Mouse (Mus musculus) CH12.LX (cell line): Measurements from ENCODE around the gene Mapkapk5. TPM values are rescaled to one million over a fixed set of nuclear protein-coding genes. Genes with fewer than 3 reads are reported as not detected.

Experiments used
- DNase-seq: peaks from one replicate; pipeline ENCODE4 v3.0.0-alpha.2; 2013; ENCODE audit errors: extremely low read depth
- H3K27ac ChIP-seq: 2 replicates; pipeline ENCODE4 v1.5.1; 2012; ENCODE audit warnings: low read depth, mild to moderate bottlenecking, control low read depth, moderate library complexity; ENCODE audit not compliant: insufficient read depth
- H3K27me3 ChIP-seq: replicated peaks from 2 replicates; pipeline ENCODE3; 2012; ENCODE audit warnings: inconsistent platforms
- H3K36me3 ChIP-seq, 2 experiments: replicated peaks in 1 of 2; 2 replicates each; pipeline versions ENCODE3 to v1.6.1; 2012; ENCODE audit warnings: inconsistent platforms in 1 of 2, low read length in 1 of 2, mild to moderate bottlenecking in 1 of 2, mixed read lengths in 1 of 2, moderate library complexity in 1 of 2; ENCODE audit not compliant: control insufficient read depth in 1 of 2, insufficient read depth in 1 of 2
- H3K4me1 ChIP-seq, 2 experiments: 2 replicates each; pipeline ENCODE4 v1.6.1; 2012; ENCODE audit warnings: inconsistent platforms in 1 of 2, moderate library complexity in 1 of 2; ENCODE audit not compliant: insufficient read depth in 2 of 2, control insufficient read depth in 1 of 2
- H3K4me2 ChIP-seq: 2 replicates; pipeline ENCODE4 v1.6.1; 2012; ENCODE audit warnings: low read depth, mild to moderate bottlenecking, control low read depth; ENCODE audit not compliant: poor library complexity, insufficient read depth, severe bottlenecking
- H3K4me3 ChIP-seq, 3 experiments: fragments of 150-350 bp in 1 of 3; sonication (generic) in 1 of 3; replicated peaks in 1 of 3; 2 replicates each; pipeline versions ENCODE3 to v1.5.1; 2011 to 2012; ENCODE audit warnings: low read depth in 2 of 3, low read length in 2 of 3, mild to moderate bottlenecking in 2 of 3, moderate library complexity in 2 of 3, control low read depth in 1 of 3, improper control_type of control experiment in 1 of 3, inconsistent platforms in 1 of 3, mixed read lengths in 1 of 3; ENCODE audit not compliant: poor library complexity in 1 of 3
- H3K79me2 ChIP-seq: replicated peaks from 2 replicates; pipeline ENCODE4 v1.6.1; 2012; ENCODE audit warnings: mild to moderate bottlenecking, moderate library complexity; ENCODE audit not compliant: control insufficient read depth, poor library complexity, insufficient read depth, severe bottlenecking; ENCODE audit errors: extremely low read depth
- H3K9ac ChIP-seq: 2 replicates; pipeline ENCODE4 v1.6.1; 2012; ENCODE audit warnings: low read depth, mild to moderate bottlenecking, control low read depth, moderate library complexity; ENCODE audit not compliant: insufficient read depth
- H3K9me3 ChIP-seq: replicated peaks from 2 replicates; pipeline ENCODE3; 2012; ENCODE audit warnings: low read length, inconsistent platforms, mixed read lengths
- BHLHE40 ChIP-seq: IDR thresholded peaks from 2 replicates; pipeline ENCODE4 v1.6.1; 2011; ENCODE audit warnings: mild to moderate bottlenecking, low read depth, low read length, improper control_type of control experiment
- CHD1 ChIP-seq: IDR thresholded peaks from 2 replicates; pipeline ENCODE4 v1.6.1; 2012; ENCODE audit warnings: low read depth, low read length, improper control_type of control experiment, inconsistent platforms
- CTCF ChIP-seq, 2 experiments: IDR thresholded peaks in 1 of 2; conservative IDR thresholded peaks in 1 of 2; 2 replicates each; pipeline ENCODE4 v1.5.1; 2011 to 2012; ENCODE audit warnings: low read depth in 2 of 2, low read length in 2 of 2, improper control_type of control experiment in 1 of 2, inconsistent platforms in 1 of 2, mild to moderate bottlenecking in 1 of 2, moderate library complexity in 1 of 2
- E2F4 ChIP-seq: IDR thresholded peaks from 2 replicates; pipeline ENCODE4 v1.6.1; 2011; ENCODE audit warnings: low read depth, low read length, improper control_type of control experiment; ENCODE audit not compliant: insufficient replicate concordance
- EP300 ChIP-seq: IDR thresholded peaks from 2 replicates; pipeline ENCODE4 v1.6.1; 2011; ENCODE audit warnings: low read length, improper control_type of control experiment
- ETS1 ChIP-seq: conservative IDR thresholded peaks from 2 replicates; pipeline ENCODE4 v1.6.1; 2012; ENCODE audit warnings: low read depth, mild to moderate bottlenecking, inconsistent platforms, low read length, improper control_type of control experiment, moderate library complexity
- GABPA ChIP-seq: IDR thresholded peaks from 2 replicates; pipeline ENCODE4 v1.6.1; 2012; ENCODE audit warnings: low read depth, low read length, improper control_type of control experiment, inconsistent platforms; ENCODE audit not compliant: insufficient replicate concordance
- IRF4 ChIP-seq: IDR thresholded peaks from 2 replicates; pipeline ENCODE4 v1.6.1; 2014; ENCODE audit warnings: low read depth, mild to moderate bottlenecking, inconsistent platforms, low read length, improper control_type of control experiment
- JUN ChIP-seq: IDR thresholded peaks from 2 replicates; pipeline ENCODE4 v1.6.1; 2011; ENCODE audit warnings: low read depth, mild to moderate bottlenecking, low read length, improper control_type of control experiment, moderate library complexity; ENCODE audit not compliant: insufficient read depth
- JUND ChIP-seq: conservative IDR thresholded peaks from 2 replicates; pipeline ENCODE4 v1.6.1; 2011; ENCODE audit warnings: low read depth, low read length, improper control_type of control experiment
- KAT2A ChIP-seq: IDR thresholded peaks from 2 replicates; pipeline ENCODE4 v1.6.1; 2012; ENCODE audit warnings: low read length, improper control_type of control experiment, inconsistent platforms; ENCODE audit not compliant: insufficient replicate concordance
- MAFK ChIP-seq: IDR thresholded peaks from 2 replicates; pipeline ENCODE4 v1.6.1; 2011; ENCODE audit warnings: low read length, improper control_type of control experiment; ENCODE audit not compliant: insufficient replicate concordance
- MXI1 ChIP-seq: IDR thresholded peaks from 2 replicates; pipeline ENCODE4 v1.6.1; 2011; ENCODE audit warnings: mild to moderate bottlenecking, low read depth, low read length, improper control_type of control experiment
- MYC ChIP-seq: IDR thresholded peaks from 2 replicates; pipeline ENCODE4 v1.6.1; 2011; ENCODE audit warnings: low read depth, mild to moderate bottlenecking, improper control_type of control experiment, low read length
- NELFE ChIP-seq: IDR thresholded peaks from 2 replicates; pipeline ENCODE4 v1.6.1; 2011; ENCODE audit warnings: low read depth, low read length, improper control_type of control experiment
- PAX5 ChIP-seq: IDR thresholded peaks from 2 replicates; pipeline ENCODE4 v1.6.1; 2012; ENCODE audit warnings: low read length, inconsistent platforms, mixed read lengths
- POLR2A ChIP-seq: IDR thresholded peaks from 2 replicates; pipeline ENCODE4 v1.6.1; 2011; ENCODE audit warnings: low read depth, mild to moderate bottlenecking, improper control_type of control experiment, low read length
- POLR2AphosphoS2 ChIP-seq: IDR thresholded peaks from 2 replicates; pipeline ENCODE4 v1.6.1; 2011; ENCODE audit warnings: low read depth, low read length, improper control_type of control experiment
- SMC3 ChIP-seq: IDR thresholded peaks from 2 replicates; pipeline ENCODE4 v1.6.1; 2011; ENCODE audit warnings: low read depth, low read length, improper control_type of control experiment
- TCF12 ChIP-seq: IDR thresholded peaks from 2 replicates; pipeline ENCODE4 v1.6.1; 2014; ENCODE audit warnings: low read depth, mild to moderate bottlenecking, inconsistent platforms, low read length, improper control_type of control experiment
- USF2 ChIP-seq: conservative IDR thresholded peaks from 2 replicates; pipeline ENCODE4 v1.6.1; 2011; ENCODE audit warnings: low read depth, low read length, improper control_type of control experiment
- ZKSCAN1 ChIP-seq: IDR thresholded peaks from 2 replicates; pipeline ENCODE4 v1.6.1; 2012; ENCODE audit warnings: low read depth, inconsistent platforms, low read length, improper control_type of control experiment, borderline replicate concordance
- ZMIZ1 ChIP-seq: IDR thresholded peaks from 2 replicates; pipeline ENCODE4 v1.6.1; 2012; ENCODE audit warnings: low read depth, mild to moderate bottlenecking, inconsistent platforms, low read length, improper control_type of control experiment
- dilution Hi-C: fragments of 300-500 bp; cut with MboI; formaldehyde crosslinking; loops from 2 replicates; pipeline ENCODE4 v1.14.3; 2020; ENCODE audit warnings: low sequenced_read_pairs; ENCODE audit not compliant: extremely low pct_unique_long_range_greater_than_20kb, extremely low pct_ligation_motif_present
- in situ Hi-C: fragments of 300-500 bp; cut with MboI; formaldehyde crosslinking; loops from 3 replicates; pipeline ENCODE4 v1.14.3; 2019; ENCODE audit warnings: low sequenced_read_pairs, low pct_ligation_motif_present, low pct_unique_long_range_greater_than_20kb, mixed read lengths
- polyA plus RNA-seq: library from polyadenylated mRNA; unstranded; fragments of >175 nt; gene quantifications from 2 replicates; pipeline ENCODE4 v1.2.1, GENCODE M21; 2012; ENCODE audit warnings: low read depth; ENCODE audit not compliant: insufficient read length
- total RNA-seq, 2 experiments: library from RNA; depleted of rRNA; stranded (reverse); fragments of 300-350 nt in 1 of 2; fragments of >200 nt in 1 of 2; gene quantifications; 2 replicates each; pipeline ENCODE4 v1.2.3; 2012 to 2014

The Mapkapk5 gene
- total and polyA plus RNA-seq, 3 experiments = 48.3 to 84.8 (median 82.9) TPM

- peaks cover 0 to 36% of the 10 kb centered on the region in 2 experiments; a peak in 2 of 4 replicates for H3K4me1 ChIP-seq
- DNase-seq = no peak
- in situ Hi-C loops = no loop called here
These were observed 554 bp downstream of the Mapkapk5 start, which contains the start of the genes Adam1a and Gm42878 for GRCm38 (mm10) chr5:121544910-121545792. TSS of gene Adam1a (minus strand) at chr5:121545482. TSS of gene Gm42878 (minus strand) at chr5:121545482.

GRCm38 (mm10) chr5:121543370-121543769, 2.3 kb downstream of the Mapkapk5 start:
- H3K9ac ChIP-seq = no peak overlapping the region
- TF ChIP-seq IRF4 (no peak), GABPA (no peak), USF2 (no peak), E2F4 (no peak), BHLHE40 (no peak)
- H3K4me3 ChIP-seq = no peak overlapping the region
- H3K4me2 ChIP-seq = no peak overlapping the region
- in situ Hi-C loops = no loop called here
- H3K4me1 ChIP-seq = peaks cover 2 to 51% of the 10 kb centered on the region in 2 experiments; a peak in 3 of 4 replicates
- no peak for DNase-seq
- no peaks in the 10 kb centered on the region for H3K9me3 ChIP-seq
- H3K27ac ChIP-seq = no peak overlapping the region
- no peaks in the 10 kb centered on the region for H3K27me3 ChIP-seq
- dilution Hi-C loops = no loop called here
- H3K79me2 ChIP-seq = peaks cover 50% of the 10 kb centered on the region
- peaks cover 3 to 29% of the 10 kb centered on the region in 2 experiments for H3K36me3 ChIP-seq

More at GRCm38 (mm10) chr5:121544910-121545792, 554 bp downstream of the Mapkapk5 start, which contains the start of the genes Adam1a and Gm42878:
- H3K9me3 ChIP-seq = no peaks in the 10 kb centered on the region
- dilution Hi-C loops = no loop called here
- H3K4me3 ChIP-seq = peak within 1 kb of the TSS; percentile 76 to 100 (median 96)
- peak within 1 kb of the TSS; percentile 2; the same call in 1 of the 2 replicates for H3K27ac ChIP-seq
- H3K27me3 ChIP-seq = no peaks in the 10 kb centered on the region
- H3K9ac ChIP-seq = peak within 1 kb of the TSS; percentile 93
- H3K4me2 ChIP-seq = peak within 1 kb of the TSS; percentile 87
- H3K36me3 ChIP-seq = peaks cover 0 to 25% of the 10 kb centered on the region in 2 experiments
- no peak for TF ChIP-seq JUN
- TF ChIP-seq MXI1 = no peak
- no peak for TF ChIP-seq ZMIZ1
- no peak for TF ChIP-seq EP300
- no peak for TF ChIP-seq MYC
- TF ChIP-seq POLR2AphosphoS2 = no peak
- no peak for TF ChIP-seq MAFK
- TF ChIP-seq POLR2A = no peak
- TF ChIP-seq JUND = no peak
- TF ChIP-seq SMC3 = no peak
- no peak for TF ChIP-seq CHD1
- TF ChIP-seq TCF12 = no peak
- no peak for TF ChIP-seq KAT2A
- no peak for TF ChIP-seq BHLHE40
- no peak for TF ChIP-seq ETS1
- no peak for TF ChIP-seq PAX5
- no peak for TF ChIP-seq ZKSCAN1
- no peak for TF ChIP-seq NELFE
- TF ChIP-seq CTCF (conservative IDR thresholded peaks at IDR 0.05 in 1 of 2, IDR thresholded peaks at IDR 0.05 in 1 of 2; ENCODE audit: low read depth in 2 of 2, low read length in 2 of 2) = no peak
- TF ChIP-seq, all 38 proteins: peak for 0
- H3K79me2 ChIP-seq = peaks cover 41% of the 10 kb centered on the region
